Mouse (Mus musculus) cerebellum, postnatal 36 days (tissue): ENCODE measurements at regions not wholly inside any gene's neighbourhood (a gene's known extent, or its start where the extent isn't known, plus 50 kb on each side); places are given as distances from the start of the nearest gene placed in this dataset.

Experiments
- DNase-seq, 2 experiments: peaks; one replicate each; pipeline ENCODE4 v3.0.0; 2021 to 2022; ENCODE audit warnings: mixed read lengths in 2 of 2

GRCm38 (mm10) chr10:113161486-113161885, 232.7 kb upstream of the Atxn7l3b start:
- no peak for DNase-seq

GRCm38 (mm10) chr10:113160055-113160454, 231.3 kb upstream of the Atxn7l3b start:
- no peak for DNase-seq

GRCm38 (mm10) chr10:113158988-113159387, 230.2 kb upstream of the Atxn7l3b start:
- no peak for DNase-seq

GRCm38 (mm10) chr10:113141606-113142005, 212.8 kb upstream of the Atxn7l3b start:
- DNase-seq: no peak

- no peak for DNase-seq
Measured at GRCm38 (mm10) chr10:113114999-113115398, 186.2 kb upstream of the Atxn7l3b start.

GRCm38 (mm10) chr10:113105771-113106430, 177.1 kb upstream of the Atxn7l3b start:
- DNase-seq: peak; percentile 2 to 6

- DNase-seq: no peak
Measured at GRCm38 (mm10) chr10:113105301-113105700, 176.5 kb upstream of the Atxn7l3b start.
